Mouse (Mus musculus) right cerebral cortex, adult 2 months (tissue): ENCODE results near the gene Hilpda.

Experiments used
- DNase-seq, 2 experiments: peaks; one replicate each; pipeline ENCODE4 v3.0.0; 2021 to 2022; ENCODE audit warnings: low spot score in 2 of 2

Hilpda gene

GRCm38 (mm10) chr6:29272312-29273072 lies at the start of gene Hilpda:
Gene Hilpda (plus strand): TSS chr6:29272488.
- DNase-seq = peak; percentile 85 to 90

- DNase-seq = no peak
Observed at GRCm38 (mm10) chr6:29229265-29229913, 42.9 kb upstream of the Hilpda start.

GRCm38 (mm10) chr6:29230386-29230785 lies 41.9 kb upstream of the Hilpda start:
- DNase-seq = no peak

GRCm38 (mm10) chr6:29231799-29232198 lies 40.5 kb upstream of the Hilpda start:
- no peak for DNase-seq

GRCm38 (mm10) chr6:29232321-29232720 lies 40.0 kb upstream of the Hilpda start:
- DNase-seq = no peak

GRCm38 (mm10) chr6:29233710-29234109 lies 38.6 kb upstream of the Hilpda start:
- no peak for DNase-seq

GRCm38 (mm10) chr6:29234272-29234671 lies 38.0 kb upstream of the Hilpda start:
- no peak for DNase-seq

GRCm38 (mm10) chr6:29240806-29241205 lies 31.5 kb upstream of the Hilpda start:
- peak; percentile 28 to 33 for DNase-seq

GRCm38 (mm10) chr6:29241697-29242096 lies 30.6 kb upstream of the Hilpda start:
- DNase-seq = no peak

- DNase-seq = no peak
Observed at GRCm38 (mm10) chr6:29242265-29242664, 30.0 kb upstream of the Hilpda start.

- no peak for DNase-seq
Observed at GRCm38 (mm10) chr6:29245272-29246120, 26.8 kb upstream of the Hilpda start.

- DNase-seq = no peak
Observed at GRCm38 (mm10) chr6:29246183-29246582, 26.1 kb upstream of the Hilpda start.

GRCm38 (mm10) chr6:29246585-29246984 lies 25.7 kb upstream of the Hilpda start:
- DNase-seq = no peak

- DNase-seq = no peak
Observed at GRCm38 (mm10) chr6:29247072-29247471, 25.2 kb upstream of the Hilpda start.

GRCm38 (mm10) chr6:29259418-29259817 lies 12.9 kb upstream of the Hilpda start:
- DNase-seq = no peak

- no peak for DNase-seq
Observed at GRCm38 (mm10) chr6:29261831-29262230, 10.5 kb upstream of the Hilpda start.

- peak; percentile 23 to 43 for DNase-seq
Observed at GRCm38 (mm10) chr6:29263650-29264455, 8.4 kb upstream of the Hilpda start.

GRCm38 (mm10) chr6:29264456-29264781 lies 7.9 kb upstream of the Hilpda start:
- no peak for DNase-seq

GRCm38 (mm10) chr6:29266936-29267335 lies 5.4 kb upstream of the Hilpda start:
- no peak for DNase-seq

GRCm38 (mm10) chr6:29269006-29269668 lies 3.2 kb upstream of the Hilpda start:
- DNase-seq = no peak

GRCm38 (mm10) chr6:29270961-29271360 lies 1.3 kb upstream of the Hilpda start:
- DNase-seq = no peak
